Mouse (Mus musculus): Measurements from ENCODE around the gene T2. TPM values are rescaled to one million over a fixed set of nuclear protein-coding genes. Genes with fewer than 3 reads are reported as not detected.
"Not testable (repeated sequence)": the region's sequence is repeated elsewhere in the genome, so short reads cannot be mapped to it uniquely, and the experiment has no call there.

The T2 gene
- 0.60 and 1.2 TPM in 2 replicates for polyA plus RNA-seq (2015; fragmentation: Nextera tagmentation; extraction: Ambion mirVana)

- WGBS: 84% methylated on average over 6 of the region's 6 CpGs
- H3K9me3 ChIP-seq (replicated peaks): no peaks in the 10 kb centered on the region
- no peaks in the 10 kb centered on the region for H3K27me3 ChIP-seq
- no peak within 1 kb of the TSS for H3K9ac ChIP-seq
- H3K4me2 ChIP-seq (replicated peaks): no peak within 1 kb of the TSS
- ATAC-seq (ENCODE audit: insufficient number of reproducible peaks, low FRiP score, low TSS enrichment, low read depth): no peak
- H3K36me3 ChIP-seq: no peaks in the 10 kb centered on the region
- H3K27ac ChIP-seq (replicated peaks): no peak within 1 kb of the TSS
- no peak within 1 kb of the TSS for H3K4me3 ChIP-seq (replicated peaks)
- no peaks in the 10 kb centered on the region for H3K4me1 ChIP-seq
Observed at GRCm38 (mm10) chr17:8355692-8356091, at the start of gene T2. T2 (plus strand) TSS chr17:8355992.

GRCm38 (mm10) chr17:8310838-8311614 is 44.8 kb upstream of the T2 start, which contains the start of gene Sft2d1:
Sft2d1 (plus strand) TSS chr17:8311102.
- Histone ChIP-seq H3K9me3 (replicated peaks) (no peaks in the 10 kb centered on the region), H3K36me3 (no peaks in the 10 kb centered on the region), H3K27me3 (no peaks in the 10 kb centered on the region), H3K27ac (replicated peaks) (peak within 1 kb of the TSS; percentile 70), H3K9ac (peak within 1 kb of the TSS; percentile 82), H3K4me2 (replicated peaks) (peak within 1 kb of the TSS; percentile 64), H3K4me3 (replicated peaks) (peak within 1 kb of the TSS; percentile 79), H3K4me1 (peaks cover 18% of the 10 kb centered on the region)
- ATAC-seq (ENCODE audit: insufficient number of reproducible peaks, low FRiP score, low TSS enrichment, low read depth): peak; percentile 90
- under 1% methylated on average over 54 of the region's 54 CpGs for WGBS

- Histone ChIP-seq H3K9ac (peak overlapping the region; percentile 82; the same call in 1 of the 2 replicates), H3K4me1 (peaks cover 18% of the 10 kb centered on the region), H3K36me3 (no peaks in the 10 kb centered on the region), H3K9me3 (replicated peaks) (no peaks in the 10 kb centered on the region), H3K27me3 (no peaks in the 10 kb centered on the region), H3K27ac (replicated peaks) (no peak overlapping the region), H3K4me2 (replicated peaks) (peak overlapping the region; percentile 64), H3K4me3 (replicated peaks) (peak overlapping the region; percentile 79)
- no peak for ATAC-seq (ENCODE audit: insufficient number of reproducible peaks, low FRiP score, low TSS enrichment, low read depth)
- WGBS: 45% methylated on average over 3 of the region's 3 CpGs
Observed at GRCm38 (mm10) chr17:8311751-8312150, 44.0 kb upstream of the T2 start.

DNA sequence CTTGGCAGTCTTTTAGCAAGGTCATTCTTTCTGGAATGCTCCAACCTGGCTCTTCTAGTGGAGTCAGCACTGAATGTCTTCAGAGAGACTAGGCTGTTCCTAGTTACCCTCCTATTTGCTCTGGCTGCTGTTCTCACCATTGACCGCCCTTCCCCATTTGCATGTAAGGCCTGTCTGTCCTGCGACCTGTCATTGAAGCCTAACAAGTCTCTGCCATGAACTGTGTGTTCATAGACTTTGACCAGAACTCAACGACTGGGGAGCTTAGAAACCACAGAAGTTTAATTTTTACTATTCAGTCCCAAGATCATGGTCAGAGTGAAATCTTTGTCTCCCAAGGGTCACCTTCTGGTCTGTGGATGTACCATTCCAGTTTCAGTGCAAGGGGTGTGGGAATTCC is 41.8 kb upstream of the T2 start:
- Histone ChIP-seq H3K4me2 (replicated peaks) (no peak overlapping the region), H3K27ac (replicated peaks) (no peak overlapping the region), H3K4me1 (peaks cover 18% of the 10 kb centered on the region), H3K4me3 (replicated peaks) (no peak overlapping the region), H3K36me3 (no peaks in the 10 kb centered on the region), H3K9ac (no peak overlapping the region), H3K9me3 (replicated peaks) (no peaks in the 10 kb centered on the region), H3K27me3 (no peaks in the 10 kb centered on the region)
- 87% methylated on average over 3 of the region's 3 CpGs for WGBS
- no peak for ATAC-seq (ENCODE audit: insufficient number of reproducible peaks, low FRiP score, low TSS enrichment, low read depth)

- Histone ChIP-seq H3K9ac (no peak overlapping the region), H3K9me3 (replicated peaks) (no peaks in the 10 kb centered on the region), H3K4me2 (replicated peaks) (no peak overlapping the region), H3K27me3 (no peaks in the 10 kb centered on the region), H3K27ac (replicated peaks) (no peak overlapping the region), H3K4me1 (peaks cover 18% of the 10 kb centered on the region), H3K4me3 (replicated peaks) (no peak overlapping the region), H3K36me3 (peaks cover 4% of the 10 kb centered on the region; the same call in 1 of the 2 replicates)
- 89% methylated on average over 1 of the region's 1 CpGs for WGBS
- ATAC-seq (ENCODE audit: insufficient number of reproducible peaks, low FRiP score, low TSS enrichment, low read depth): no peak
Observed at GRCm38 (mm10) chr17:8316251-8316650, 39.5 kb upstream of the T2 start.

- WGBS: 89% methylated on average over 11 of the region's 11 CpGs
- not testable (repeated sequence) for H3K4me3 ChIP-seq (replicated peaks); H3K9me3 ChIP-seq (replicated peaks); H3K27me3 ChIP-seq; H3K4me1 ChIP-seq; H3K4me2 ChIP-seq (replicated peaks); ATAC-seq (ENCODE audit: insufficient number of reproducible peaks, low FRiP score, low TSS enrichment, low read depth); H3K9ac ChIP-seq; H3K27ac ChIP-seq (replicated peaks)
- H3K36me3 ChIP-seq: peaks cover 26% of the 10 kb centered on the region
Observed at GRCm38 (mm10) chr17:8326877-8327276, 28.9 kb upstream of the T2 start.

- H3K4me3 ChIP-seq (replicated peaks): no peak overlapping the region
- H3K27ac ChIP-seq (replicated peaks): no peak overlapping the region
- WGBS: 67% methylated on average over 7 of the region's 7 CpGs
- H3K27me3 ChIP-seq: no peaks in the 10 kb centered on the region
- no peak overlapping the region for H3K9ac ChIP-seq
- no peaks in the 10 kb centered on the region for H3K9me3 ChIP-seq (replicated peaks)
- H3K36me3 ChIP-seq: peaks cover 17% of the 10 kb centered on the region
- no peak overlapping the region for H3K4me2 ChIP-seq (replicated peaks)
- no peak for ATAC-seq (ENCODE audit: insufficient number of reproducible peaks, low FRiP score, low TSS enrichment, low read depth)
- H3K4me1 ChIP-seq: no peaks in the 10 kb centered on the region
Observed at GRCm38 (mm10) chr17:8328511-8329174, 27.1 kb upstream of the T2 start.

- no peak for ATAC-seq (ENCODE audit: insufficient number of reproducible peaks, low FRiP score, low TSS enrichment, low read depth)
- Histone ChIP-seq H3K4me3 (replicated peaks) (no peak overlapping the region), H3K36me3 (peaks cover 15% of the 10 kb centered on the region), H3K9ac (no peak overlapping the region), H3K27ac (replicated peaks) (no peak overlapping the region), H3K4me1 (no peaks in the 10 kb centered on the region), H3K4me2 (replicated peaks) (no peak overlapping the region), H3K27me3 (no peaks in the 10 kb centered on the region), H3K9me3 (replicated peaks) (no peaks in the 10 kb centered on the region)
- WGBS: 70% methylated on average over 5 of the region's 5 CpGs
Observed at GRCm38 (mm10) chr17:8330602-8331001, 25.2 kb upstream of the T2 start.

GRCm38 (mm10) chr17:8337159-8337558 is 18.6 kb upstream of the T2 start, which contains the start of gene Prr18:
Prr18 (plus strand) TSS chr17:8337459.
- H3K9me3 ChIP-seq (replicated peaks); H3K9ac ChIP-seq; H3K4me2 ChIP-seq (replicated peaks); H3K27ac ChIP-seq (replicated peaks); H3K4me3 ChIP-seq (replicated peaks); ATAC-seq (ENCODE audit: insufficient number of reproducible peaks, low FRiP score, low TSS enrichment, low read depth); H3K36me3 ChIP-seq: not testable (repeated sequence)
- Histone ChIP-seq H3K27me3 (peaks cover 38% of the 10 kb centered on the region), H3K4me1 (peaks cover 18% of the 10 kb centered on the region)
- WGBS: 89% methylated on average over 1 of the region's 5 CpGs

DNA sequence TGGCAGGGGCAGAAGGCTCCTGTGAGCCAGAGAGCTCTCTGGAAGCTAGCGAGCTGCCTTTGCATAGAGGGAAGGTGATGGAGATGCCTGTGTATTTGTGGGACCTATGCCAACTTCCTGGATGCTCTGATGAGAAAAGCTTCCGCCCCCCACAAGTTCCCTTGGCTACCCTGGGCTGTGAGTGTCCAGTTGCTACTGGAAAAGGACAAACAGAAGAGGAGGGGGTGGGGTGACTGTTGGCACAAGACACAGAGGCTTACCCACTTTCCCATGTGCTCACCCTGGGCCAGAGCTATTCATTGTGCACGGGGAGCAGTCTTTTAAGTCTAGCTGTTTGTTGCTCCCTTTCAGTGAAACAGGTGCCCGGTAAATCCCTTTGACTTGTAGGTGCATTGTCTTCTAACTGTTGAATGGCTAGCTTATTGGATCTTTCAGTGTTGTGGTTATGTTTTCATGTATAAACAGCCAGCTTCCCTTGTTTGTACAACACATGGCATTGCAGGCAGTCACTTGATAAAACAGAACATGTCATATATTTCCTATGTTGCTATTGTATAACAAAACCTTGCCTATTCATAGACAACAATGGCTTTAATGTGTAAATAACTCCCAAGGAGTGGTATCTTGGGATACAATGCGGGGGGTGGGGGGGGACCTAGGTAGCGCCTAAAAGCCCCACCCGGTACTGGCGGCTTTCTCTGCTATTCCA is 16.0 kb upstream of the T2 start:
- H3K27me3 ChIP-seq: peaks cover 48% of the 10 kb centered on the region
- peak overlapping the region; percentile 57 for H3K4me3 ChIP-seq (replicated peaks)
- ATAC-seq (ENCODE audit: insufficient number of reproducible peaks, low FRiP score, low TSS enrichment, low read depth): no peak
- no peaks in the 10 kb centered on the region for H3K36me3 ChIP-seq
- H3K9ac ChIP-seq: no peak overlapping the region
- H3K4me2 ChIP-seq (replicated peaks): peak overlapping the region; percentile 99
- WGBS: 20% methylated on average over 8 of the region's 8 CpGs
- H3K4me1 ChIP-seq: peaks cover 18% of the 10 kb centered on the region
- H3K27ac ChIP-seq (replicated peaks): no peak overlapping the region
- no peaks in the 10 kb centered on the region for H3K9me3 ChIP-seq (replicated peaks)

Data from embryonic facial prominence, embryonic 15.5 days (tissue).